Mouse (Mus musculus): ENCODE data around the gene Ppip5k1.

DNA sequence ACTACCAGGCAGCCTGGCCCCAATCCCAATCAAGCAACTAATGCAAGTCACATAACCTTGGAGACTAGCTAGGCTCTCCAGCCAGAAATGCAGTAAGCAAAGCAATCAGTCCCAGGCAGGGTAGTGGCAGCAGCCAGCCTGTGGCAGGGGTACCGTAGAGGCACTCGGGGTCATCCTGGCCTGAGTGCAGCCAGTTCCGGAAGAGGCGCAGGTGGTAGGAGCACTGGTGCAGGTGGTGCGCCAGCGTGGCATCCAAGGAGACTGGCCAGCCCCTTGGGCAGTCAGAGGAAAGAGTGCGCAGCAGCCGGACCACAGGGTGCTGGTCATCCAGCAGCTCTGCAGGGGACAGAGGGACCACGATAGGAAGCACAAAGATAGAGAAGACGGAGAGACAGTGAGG, 32.2 kb downstream of the Ppip5k1 start:
- TF ChIP-seq CTCF (IDR thresholded peaks at IDR 0.05; ENCODE audit: low read depth) (no peak), EP300 (IDR thresholded peaks at IDR 0.05; ENCODE audit: low read depth) (no peak)
